Mouse (Mus musculus) layer of hippocampus, postnatal 36 days (tissue): ENCODE data around the gene Olfr453. TPM values are rescaled to one million over a fixed set of nuclear protein-coding genes. Genes with fewer than 3 reads are reported as not detected.
A peak's percentile ranks its signal among the peaks of the same experiment; 100 is the strongest.

Source experiments
- DNase-seq, 2 experiments: peaks; one replicate each; pipeline ENCODE4 v3.0.0; 2022
- total RNA-seq, 2 experiments: library from RNA; stranded (reverse); gene quantifications; 2 replicates each; pipeline ENCODE4 v1.2.3; 2021

Gene Olfr453
- not detected for total RNA-seq

GRCm38 (mm10) chr6:42739071-42739470 is at the start of gene Olfr453:
Gene Olfr453 (plus strand): TSS chr6:42739371.
- no peak for DNase-seq

- no peak for DNase-seq
Measured at GRCm38 (mm10) chr6:42689761-42690160, 49.4 kb upstream of the Olfr453 start.

- DNase-seq, result peak; percentile 71 to 78
Measured at GRCm38 (mm10) chr6:42692154-42692516, 47.0 kb upstream of the Olfr453 start.

- DNase-seq, result peak; percentile 86 to 87
Measured at GRCm38 (mm10) chr6:42692517-42693190, 46.5 kb upstream of the Olfr453 start.

- peak; percentile 87 to 89 for DNase-seq
Measured at GRCm38 (mm10) chr6:42709291-42710211, 29.6 kb upstream of the Olfr453 start, which contains the start of gene Tcaf1. Gene Tcaf1 (minus strand): TSS chr6:42710088.

- no peak for DNase-seq
Measured at GRCm38 (mm10) chr6:42714668-42715067, 24.5 kb upstream of the Olfr453 start.

GRCm38 (mm10) chr6:42717973-42718372 is 21.2 kb upstream of the Olfr453 start:
- DNase-seq, result no peak

GRCm38 (mm10) chr6:42742303-42742702 is 3.1 kb downstream of the Olfr453 start:
- no peak for DNase-seq

- DNase-seq, result no peak
Measured at GRCm38 (mm10) chr6:42747846-42748245, 8.7 kb downstream of the Olfr453 start.

GRCm38 (mm10) chr6:42756104-42756503 is 16.9 kb downstream of the Olfr453 start, which contains the start of gene Olfr38:
Gene Olfr38 (plus strand): TSS chr6:42756404.
- no peak for DNase-seq

GRCm38 (mm10) chr6:42777066-42777465 is 37.9 kb downstream of the Olfr453 start:
- no peak for DNase-seq

GRCm38 (mm10) chr6:42784793-42785192 is 45.6 kb downstream of the Olfr453 start, which contains the start of gene Olfr452:
Gene Olfr452 (plus strand): TSS chr6:42785093.
- no peak for DNase-seq

GRCm38 (mm10) chr6:42790247-42790948 is 51.2 kb downstream of the Olfr453 start:
- no peak for DNase-seq

GRCm38 (mm10) chr6:42790949-42791556 is 51.9 kb downstream of the Olfr453 start:
- DNase-seq, result no peak

GRCm38 (mm10) chr6:42794982-42795381 is 55.8 kb downstream of the Olfr453 start:
- DNase-seq, result no peak

Other genes starting within 250 kb of the Olfr453 start
- gene Olfr455, start 191.8 kb upstream of the Olfr453 start, total RNA-seq, result not detected
- not detected for gene Tcaf3, start 141.7 kb upstream of the Olfr453 start, total RNA-seq
- under 1 TPM; 0.56 to 0.62 TPM for gene Tcaf2, start 94.1 kb upstream of the Olfr453 start, total RNA-seq
- 100 to 1,000 TPM; 221 to 227 TPM for gene Tcaf1, start 29.3 kb upstream of the Olfr453 start, total RNA-seq
- gene Olfr38, start 17.0 kb downstream of the Olfr453 start, total RNA-seq, result not detected
- gene Olfr452, start 45.7 kb downstream of the Olfr453 start, total RNA-seq, result not detected
- not detected for gene Olfr450, start 72.6 kb downstream of the Olfr453 start, total RNA-seq
- not detected for gene Olfr449, start 95.0 kb downstream of the Olfr453 start, total RNA-seq
- gene Olfr448, start 151.1 kb downstream of the Olfr453 start, total RNA-seq, result not detected
- not detected for gene Olfr447, start 169.5 kb downstream of the Olfr453 start, total RNA-seq
- gene Olfr446, start 182.0 kb downstream of the Olfr453 start, total RNA-seq, result not detected
- not detected for gene Olfr444, start 209.7 kb downstream of the Olfr453 start, total RNA-seq